Mouse (Mus musculus) frontal cortex, adult (tissue): ENCODE results near the gene Tle6.

ENCODE experiments used
- ATAC-seq: cut with Nextera tagmentation; 2 replicates; pipeline ENCODE4 v1.9.2; 2017; ENCODE audit warnings: mild to moderate bottlenecking, moderate library complexity, mixed read lengths; ENCODE audit not compliant: low TSS enrichment

The Tle6 gene

DNA sequence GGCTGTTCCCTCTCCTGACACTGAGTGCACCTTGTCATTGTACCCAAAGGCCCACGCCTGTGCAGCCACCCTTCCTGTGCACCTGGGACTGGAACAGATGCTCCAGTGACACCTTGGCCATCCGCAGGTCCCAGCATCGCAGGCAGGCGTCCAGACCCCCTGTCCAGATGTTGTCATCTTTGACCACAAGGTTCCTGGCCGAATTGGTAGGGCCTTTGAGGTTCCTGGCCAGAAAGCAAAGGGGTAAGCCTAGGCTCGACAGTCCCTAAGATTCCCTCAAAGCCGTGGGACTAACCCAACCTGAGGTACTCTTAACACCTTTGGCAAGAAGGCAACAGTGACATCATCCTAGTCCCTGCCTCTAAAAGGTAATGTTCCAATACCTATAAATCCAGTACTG is 8.2 kb downstream of the Tle6 start:
- ATAC-seq: no peak

DNA sequence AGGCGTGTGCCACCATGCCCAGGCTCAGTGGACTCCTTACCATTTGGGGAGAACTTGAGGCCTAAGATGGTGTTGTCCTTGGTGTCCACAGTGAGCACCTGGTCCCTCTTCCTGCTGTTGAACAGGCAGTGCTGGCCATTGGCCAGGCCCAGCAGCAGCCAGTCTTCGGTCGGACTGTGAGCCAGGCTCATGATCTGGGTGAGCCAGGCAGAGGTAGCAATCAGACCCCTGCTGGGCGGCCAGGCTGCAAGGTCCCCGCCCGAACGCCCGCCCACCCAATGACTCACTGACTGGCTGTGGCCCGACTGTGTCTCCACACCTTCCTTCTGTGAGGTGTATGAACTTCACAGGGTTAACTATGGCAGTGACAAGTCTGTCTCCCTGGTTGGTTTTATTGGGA is 9.0 kb downstream of the Tle6 start:
- ATAC-seq: no peak

DNA sequence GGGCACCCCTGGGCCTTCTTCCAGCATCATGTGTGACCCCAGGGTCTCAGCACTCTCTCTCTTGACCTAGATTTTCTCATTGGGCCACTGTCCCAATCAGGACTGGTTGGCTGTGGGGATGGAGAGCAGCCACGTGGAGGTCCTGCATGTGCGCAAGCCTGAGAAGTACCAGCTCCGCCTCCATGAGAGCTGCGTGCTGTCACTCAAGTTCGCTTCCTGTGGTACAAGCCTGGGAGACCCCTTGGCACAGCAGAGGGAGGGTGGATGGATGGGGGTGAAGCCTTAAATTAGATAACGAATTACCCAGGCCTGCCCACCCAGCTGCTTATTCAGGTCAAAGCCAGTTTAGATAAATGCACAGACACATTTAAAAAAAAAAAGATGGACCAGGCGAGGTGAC is 12.1 kb downstream of the Tle6 start:
- ATAC-seq: no peak

DNA sequence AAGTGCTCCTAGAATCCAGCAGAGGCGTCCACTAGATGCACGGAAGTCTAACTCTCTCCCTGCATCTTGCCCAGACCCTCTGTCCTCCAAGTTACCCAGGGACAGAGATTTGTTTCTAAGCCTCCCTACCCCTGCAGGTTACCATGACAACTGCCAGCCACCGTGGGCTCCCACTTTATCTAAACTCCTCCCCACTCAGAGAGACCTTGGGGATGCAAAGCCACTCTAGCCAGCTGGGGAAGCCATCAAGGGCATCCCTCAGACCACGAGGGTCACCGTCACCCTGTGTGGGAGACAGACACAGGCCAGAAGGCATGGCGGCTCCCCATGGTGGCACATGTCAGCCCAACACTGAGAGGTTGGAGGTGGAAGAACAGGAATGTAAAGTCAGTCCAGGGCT is 17.5 kb downstream of the Tle6 start:
- ATAC-seq: no peak

DNA sequence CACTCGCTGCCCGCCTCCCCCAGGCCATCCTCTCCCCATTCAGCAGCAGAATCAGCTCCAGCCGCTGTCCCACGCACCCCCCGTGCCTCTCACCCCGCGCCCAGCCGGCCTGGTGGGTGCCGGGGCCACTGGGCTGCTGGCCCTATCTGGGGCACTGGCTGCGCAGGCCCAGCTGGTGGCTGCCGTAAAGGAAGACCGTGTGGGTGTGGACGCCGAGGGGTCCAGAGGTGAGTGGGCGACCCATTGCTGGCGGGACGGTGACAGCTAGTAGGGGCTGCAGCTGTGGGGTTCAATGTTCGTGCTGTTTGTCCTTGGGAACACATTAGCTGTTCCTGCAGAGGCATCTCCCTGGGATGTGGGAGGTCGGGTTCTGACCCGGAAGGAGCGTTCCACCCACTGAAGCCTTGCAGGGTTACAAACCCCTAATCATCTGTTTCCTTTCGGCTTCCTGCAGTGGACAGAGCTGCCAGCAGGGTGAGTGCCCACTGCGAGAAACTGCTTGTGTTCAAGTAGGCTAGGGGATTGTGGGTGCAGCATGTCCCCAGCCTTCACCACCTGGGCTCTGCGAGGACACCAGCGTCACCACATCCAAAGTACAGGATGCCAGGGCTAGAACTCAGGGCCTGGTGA is 20.3 kb downstream of the Tle6 start:
- ATAC-seq: no peak

DNA sequence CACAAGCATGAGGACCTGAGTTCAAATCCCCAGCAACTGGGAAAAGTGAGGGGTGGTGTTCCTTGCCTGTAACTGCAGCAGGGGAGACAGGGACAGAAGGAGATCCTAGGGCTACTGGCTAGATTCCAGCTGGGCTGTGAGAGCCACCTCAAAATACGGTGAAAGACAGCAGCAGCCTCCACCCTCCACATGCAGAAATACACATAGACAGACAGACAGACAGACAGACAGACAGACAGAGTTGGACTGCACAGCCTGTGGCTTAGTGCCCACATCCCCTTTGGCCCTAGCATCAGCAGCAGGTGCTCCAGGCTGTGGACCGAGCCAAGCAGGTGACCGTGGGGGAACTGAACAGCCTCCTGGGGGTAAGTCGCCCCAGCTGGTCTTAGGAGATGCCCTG is 20.9 kb downstream of the Tle6 start:
- ATAC-seq: no peak

DNA sequence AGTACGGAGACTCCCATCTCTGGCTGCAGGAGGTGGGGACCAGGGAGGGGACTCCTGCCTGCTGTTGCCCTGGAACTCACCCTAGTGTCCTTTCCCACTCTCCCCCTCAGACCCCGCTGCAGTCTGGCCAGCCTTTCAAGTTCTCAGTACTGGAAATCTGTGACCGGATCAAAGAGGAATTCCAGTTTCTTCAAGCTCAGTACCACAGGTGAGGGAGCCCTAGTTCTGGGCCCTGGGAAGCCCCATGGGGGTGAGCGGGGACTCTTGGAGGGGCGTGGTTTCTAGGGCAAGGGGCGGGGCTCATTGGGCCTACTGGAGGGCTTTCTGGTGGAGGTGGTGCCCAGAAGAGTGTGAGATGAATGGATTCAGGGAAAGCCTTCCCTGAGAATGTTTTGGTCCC is 25.2 kb downstream of the Tle6 start:
- no peak for ATAC-seq

DNA sequence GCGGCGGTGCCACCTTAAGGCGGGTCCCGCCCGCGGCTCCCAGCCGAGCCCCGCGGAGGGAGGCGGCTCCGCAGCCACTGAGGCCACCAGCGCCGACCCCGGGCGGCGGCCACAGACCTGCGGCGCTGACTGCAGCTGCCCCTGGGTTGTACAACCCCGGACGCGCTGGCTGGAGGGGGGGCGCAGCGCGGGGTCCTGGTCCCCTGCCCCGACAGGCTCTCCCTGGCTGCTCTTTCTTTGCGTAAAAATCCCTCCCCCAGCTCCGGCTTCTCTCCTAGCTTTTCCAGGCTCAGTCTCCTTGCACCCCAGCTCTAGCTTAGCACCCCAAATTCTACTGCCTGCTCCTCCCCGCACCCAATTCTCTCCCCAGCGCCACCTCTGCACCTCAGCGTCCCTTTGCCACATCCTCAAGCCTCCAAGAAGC is 25.7 kb downstream of the Tle6 start:
- ATAC-seq: no peak; the same call in 1 of the 2 replicates

DNA sequence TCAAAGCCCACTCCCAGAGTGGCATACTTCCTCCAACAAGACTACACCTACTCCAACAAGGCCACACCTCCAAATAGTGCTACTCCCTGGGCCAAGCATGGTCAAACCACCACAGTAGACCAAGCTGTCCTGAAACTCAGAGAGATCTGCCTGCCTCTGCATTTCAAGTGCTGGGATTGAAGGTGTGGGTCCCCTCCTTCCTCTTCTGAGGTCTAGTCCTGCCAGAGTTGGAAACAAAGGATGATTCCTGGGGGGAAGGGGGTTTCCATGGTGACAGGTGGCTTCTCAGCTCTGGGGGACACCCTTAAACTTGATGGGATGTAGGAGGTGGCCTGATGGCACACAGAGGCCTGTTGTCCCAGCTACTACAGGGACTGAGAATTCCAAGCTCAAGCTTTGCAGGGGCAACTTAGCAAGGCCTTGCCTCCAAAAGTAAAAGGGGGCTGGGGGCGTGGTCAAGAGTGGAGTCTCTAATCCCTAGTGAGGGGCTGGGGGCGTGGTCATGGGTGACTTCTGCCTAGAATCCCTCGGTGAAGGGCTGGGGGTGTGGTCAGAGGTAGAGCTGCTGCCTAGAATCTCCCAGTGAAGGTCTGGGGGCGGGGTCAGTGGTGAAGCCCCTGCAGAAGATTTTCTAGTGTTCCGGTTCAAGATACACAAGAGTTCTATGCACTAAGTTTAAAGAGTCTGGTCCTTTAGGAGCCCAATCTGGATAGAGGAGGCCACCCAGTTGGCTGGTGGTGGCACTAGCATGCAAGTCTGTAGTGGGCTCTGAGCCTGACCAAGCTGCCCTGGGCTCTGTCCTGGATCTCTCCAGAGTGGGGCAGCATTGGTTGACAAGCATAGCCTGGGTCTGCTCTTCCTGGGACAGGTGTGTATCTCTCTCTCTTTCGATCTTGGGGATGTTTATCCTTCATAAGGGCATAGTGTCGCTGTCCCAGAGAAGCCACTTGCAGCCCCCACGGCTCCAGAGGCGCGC is 26.5 kb downstream of the Tle6 start, which contains the start of gene Tle2:
Gene Tle2, plus strand, starts transcription at position 481 of the 976 bp plus-strand sequence.
- no peak for ATAC-seq

DNA sequence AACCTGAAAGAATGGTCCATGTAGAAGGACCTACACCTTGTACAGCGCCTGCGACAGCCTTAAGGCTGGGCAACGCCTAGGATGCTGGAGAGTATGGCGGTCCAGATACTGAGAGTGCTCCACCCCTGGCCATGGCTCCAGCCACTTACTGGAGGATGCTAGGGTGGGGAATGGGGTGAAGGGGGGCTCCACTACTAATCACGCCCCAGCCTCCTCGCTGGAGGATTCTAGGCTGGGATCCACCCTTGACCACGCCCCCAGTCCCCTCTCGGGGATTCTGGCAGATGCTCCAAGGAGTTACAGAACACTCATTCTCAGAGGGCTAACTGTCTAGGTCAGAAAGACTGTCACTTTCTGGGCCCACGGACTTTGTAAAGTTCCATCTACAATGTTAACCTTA is 27.9 kb downstream of the Tle6 start:
- no peak for ATAC-seq

DNA sequence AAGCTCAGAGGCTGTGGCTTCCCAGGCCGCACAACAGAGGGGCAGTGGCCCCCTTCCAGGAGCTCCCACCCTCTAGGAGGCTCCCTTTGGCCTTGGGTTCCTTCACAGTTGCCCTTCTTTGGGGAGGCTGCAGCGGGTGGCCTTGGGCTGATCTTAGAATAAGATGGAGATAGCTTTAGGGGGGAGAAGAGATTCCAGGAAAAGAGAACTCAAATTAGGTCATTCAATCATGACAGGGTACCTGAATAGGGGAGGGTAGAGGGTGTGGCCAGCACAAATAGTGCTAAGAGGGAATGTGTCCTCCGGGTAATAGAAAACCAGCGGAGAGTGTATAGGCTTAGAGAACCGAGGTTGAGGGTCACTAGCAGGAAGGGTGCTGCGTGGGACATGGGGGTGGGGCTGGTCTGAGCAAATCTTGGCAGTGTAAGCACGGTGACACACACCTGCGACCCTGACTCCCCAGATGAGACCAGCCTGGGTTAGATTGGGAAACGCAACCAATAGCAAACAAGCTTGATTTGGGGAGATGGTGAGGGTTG is 28.7 kb downstream of the Tle6 start:
- no peak for ATAC-seq

DNA sequence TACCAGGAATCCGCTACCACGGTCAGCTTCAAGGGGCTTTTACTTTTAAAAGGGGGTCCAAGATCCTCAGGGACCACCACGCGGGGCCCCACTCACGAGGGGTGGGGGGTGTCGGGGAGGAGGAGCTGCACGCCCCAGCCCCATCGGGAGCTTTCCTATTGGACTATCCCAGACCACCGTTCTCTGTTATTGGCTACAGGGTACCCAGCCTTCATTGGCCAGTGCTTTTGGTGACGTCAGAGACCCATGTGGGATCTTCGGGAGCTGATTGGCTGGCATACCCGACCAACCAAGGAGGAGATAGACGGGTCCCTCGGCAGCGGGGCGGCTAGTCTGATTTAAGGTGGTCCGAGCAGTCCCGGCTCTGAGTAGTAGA is 29.4 kb downstream of the Tle6 start:
- peak; percentile 87 for ATAC-seq

DNA sequence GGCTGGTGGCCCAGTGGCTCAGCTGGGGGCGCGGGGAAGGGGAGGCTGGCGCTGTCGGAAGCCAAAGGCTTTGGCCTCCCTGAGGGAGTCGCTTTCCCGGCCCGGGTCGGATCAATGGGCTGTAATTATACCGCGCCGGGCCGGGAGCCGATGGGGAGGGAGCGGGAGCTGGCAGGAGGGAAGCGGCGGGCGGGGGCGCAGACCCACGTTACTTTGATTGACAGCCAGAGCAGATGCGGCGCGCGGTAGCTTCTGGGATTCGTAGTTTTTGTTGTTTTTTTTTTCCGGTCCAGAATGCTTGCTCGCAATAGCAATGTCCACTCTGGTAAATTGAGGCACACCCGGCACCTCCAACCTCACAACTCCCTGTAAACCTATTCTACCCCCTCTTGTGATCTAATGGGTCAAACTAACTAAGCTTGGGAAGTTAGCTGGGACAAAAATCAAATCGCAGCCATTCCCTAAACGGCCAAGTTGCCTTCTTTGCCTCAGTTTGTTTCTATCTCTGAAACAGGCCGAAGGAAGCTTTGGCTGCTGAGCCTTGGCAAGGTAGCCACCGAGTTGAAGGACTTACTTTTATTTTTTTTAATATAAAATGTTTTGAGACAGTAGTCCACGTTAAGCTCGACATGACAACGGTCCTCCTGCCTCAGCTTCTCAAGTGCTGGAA is 29.9 kb downstream of the Tle6 start:
- peak; percentile 58 for ATAC-seq

DNA sequence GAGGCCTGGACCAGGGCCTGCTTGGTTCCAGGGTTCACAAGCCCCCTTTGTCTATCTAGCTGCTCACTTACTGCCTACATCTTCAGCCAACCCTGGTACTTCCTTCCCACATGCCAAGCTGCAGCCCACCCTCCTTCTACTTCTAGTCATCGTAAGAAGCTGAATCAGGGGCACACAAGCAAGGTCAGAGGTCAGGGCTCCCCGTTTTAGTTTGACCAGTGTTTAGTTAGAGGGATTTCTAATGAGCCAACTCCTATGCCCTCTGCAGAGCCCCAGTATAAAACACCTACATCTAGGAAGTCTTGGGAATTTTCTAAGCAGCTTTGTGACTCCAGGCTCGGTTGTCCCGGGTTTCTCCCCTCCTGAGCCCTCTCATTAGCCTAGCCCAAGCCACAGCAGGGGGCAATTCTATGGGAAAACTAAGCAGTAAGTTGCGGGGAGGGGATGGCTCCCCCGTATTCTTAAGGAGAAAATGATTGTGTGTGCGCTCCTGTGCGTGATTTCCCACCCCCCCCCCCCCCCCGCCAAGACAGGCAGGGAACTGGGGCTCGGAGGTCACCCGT is 30.6 kb downstream of the Tle6 start:
- ATAC-seq: no peak

DNA sequence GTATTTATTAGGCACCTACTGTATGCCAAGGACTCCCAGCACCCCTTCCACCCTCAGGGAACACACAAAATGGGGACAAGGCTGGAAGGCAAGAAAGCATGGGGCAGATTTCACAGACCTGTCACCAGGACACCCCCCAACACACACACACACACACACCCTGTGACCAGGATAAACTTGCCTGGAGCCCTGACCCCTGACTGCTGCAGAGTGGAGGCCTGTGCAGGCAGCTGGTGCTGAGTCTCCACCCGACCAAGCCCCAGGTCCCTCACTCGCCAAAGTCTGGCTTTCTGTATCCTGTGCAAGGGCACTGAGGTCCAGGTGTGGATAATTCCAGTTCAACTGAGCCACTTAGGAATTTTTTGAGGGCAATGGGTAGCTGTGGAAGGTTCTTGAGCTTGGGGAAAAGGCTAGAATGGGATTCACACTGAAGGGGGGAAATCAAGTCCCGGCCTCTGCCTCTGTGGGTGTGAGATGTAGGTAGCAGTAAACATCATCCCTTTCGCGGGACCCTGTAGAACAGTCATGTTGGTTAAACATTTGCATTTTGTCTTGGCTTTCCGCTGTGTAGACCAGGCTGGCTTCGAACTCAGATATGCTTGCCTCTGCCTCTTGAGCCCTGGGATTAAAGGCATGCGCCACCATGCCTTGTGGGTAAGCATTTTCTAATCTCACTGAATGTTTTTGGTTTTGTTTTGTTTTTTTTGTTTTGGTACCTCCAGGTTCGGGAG is 31.2 kb downstream of the Tle6 start:
- no peak for ATAC-seq

DNA sequence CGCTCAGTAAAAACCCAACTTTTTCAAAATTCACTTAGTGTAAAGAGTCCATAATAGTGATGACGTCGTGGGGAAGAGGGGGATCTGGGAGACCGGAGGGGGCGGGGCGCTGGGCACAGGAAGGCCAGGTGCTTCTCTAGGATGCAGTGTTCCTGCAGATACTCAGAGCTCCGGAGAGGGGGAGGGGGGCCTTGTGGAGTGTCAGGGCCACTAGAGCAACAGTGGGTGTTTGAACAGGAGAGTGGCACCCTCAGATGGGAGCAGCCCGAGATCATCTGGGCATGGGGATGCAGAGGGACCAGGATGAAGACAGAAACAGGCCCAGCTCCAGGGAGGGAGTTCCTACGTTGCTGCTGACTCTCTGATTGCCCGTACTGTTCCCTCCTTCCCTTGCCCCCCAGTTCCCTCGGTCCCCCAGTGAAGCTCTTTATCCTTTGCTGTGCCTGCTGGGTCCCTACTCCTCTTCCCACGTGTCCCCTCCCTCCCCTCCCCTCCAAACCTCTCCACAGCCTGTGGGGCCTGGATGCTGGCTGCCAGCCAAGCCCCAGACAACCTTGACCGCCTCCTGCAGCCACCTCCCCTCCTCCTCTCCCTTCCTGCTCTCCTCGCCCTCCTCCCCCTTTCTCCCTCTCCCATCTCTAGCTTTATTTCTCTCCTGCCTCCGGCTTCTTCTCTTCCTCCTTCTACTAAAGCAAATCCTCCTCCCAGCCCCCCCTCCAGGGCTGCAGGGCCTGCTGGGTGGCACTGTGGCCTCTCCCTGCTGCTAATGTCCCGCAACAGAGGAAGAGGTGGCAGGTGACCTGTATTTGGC is 32.3 kb downstream of the Tle6 start:
- no peak for ATAC-seq

DNA sequence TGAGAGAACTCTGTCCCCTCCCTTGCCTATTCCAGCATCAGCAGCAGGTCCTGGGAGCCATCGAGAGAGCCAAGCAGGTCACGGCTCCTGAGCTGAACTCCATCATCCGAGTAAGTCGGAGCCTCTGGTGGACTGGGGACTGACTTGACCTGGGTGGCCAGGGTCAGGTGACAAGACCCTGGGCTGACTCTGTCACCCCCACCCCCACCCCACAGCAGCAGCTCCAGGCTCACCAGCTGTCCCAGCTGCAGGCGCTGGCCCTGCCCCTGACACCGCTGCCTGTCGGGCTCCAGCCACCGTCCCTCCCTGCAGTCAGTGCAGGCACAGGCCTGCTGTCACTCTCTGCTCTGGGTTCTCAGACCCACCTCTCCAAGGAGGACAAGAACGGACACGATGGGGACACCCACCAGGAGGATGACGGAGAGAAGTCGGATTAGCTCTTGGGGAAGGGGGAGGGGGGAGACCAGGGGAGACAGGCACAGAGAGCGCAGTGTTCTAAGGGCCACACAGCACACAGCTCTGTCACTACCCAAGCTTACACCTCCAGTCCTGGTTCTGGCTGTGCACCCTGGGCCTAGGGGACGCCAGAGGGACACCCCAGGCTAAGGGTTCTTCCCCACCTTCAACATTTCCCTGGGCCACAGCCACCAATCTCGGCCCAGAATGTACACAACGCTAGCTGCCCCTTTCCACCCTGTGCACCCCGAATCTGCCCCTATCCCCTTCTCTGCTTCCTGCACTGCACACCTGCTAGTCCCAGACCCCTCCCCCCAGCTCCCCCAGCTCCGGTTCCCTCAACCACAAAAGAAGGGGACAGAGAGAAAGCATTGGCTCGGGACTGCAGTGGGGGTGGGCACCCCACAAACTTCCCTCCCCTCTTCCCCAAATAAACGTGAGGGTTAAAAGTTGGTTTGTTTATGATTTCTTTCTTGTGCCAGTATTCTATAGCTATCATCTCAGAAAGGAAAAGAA is 35.3 kb downstream of the Tle6 start:
- no peak for ATAC-seq

DNA sequence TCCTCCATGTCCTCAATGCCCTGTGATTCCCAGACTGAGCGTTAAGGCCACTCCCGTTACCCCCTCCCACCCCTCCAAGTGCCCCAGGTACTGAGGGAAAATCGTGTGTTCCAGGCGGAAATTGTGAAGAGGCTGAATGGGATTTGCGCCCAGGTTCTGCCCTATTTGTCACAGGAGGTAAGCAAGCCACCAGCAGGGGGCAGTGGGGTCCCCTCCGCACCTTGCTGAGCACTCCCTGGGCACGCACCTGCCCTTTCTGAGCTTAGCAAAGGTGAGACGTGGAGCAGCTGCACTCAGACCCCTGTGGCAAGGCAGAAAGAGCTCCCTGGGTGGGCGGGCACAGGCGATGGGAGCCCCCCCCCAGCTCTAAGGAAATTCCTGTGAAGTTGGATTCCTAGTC is 36.1 kb downstream of the Tle6 start:
- ATAC-seq: no peak

DNA sequence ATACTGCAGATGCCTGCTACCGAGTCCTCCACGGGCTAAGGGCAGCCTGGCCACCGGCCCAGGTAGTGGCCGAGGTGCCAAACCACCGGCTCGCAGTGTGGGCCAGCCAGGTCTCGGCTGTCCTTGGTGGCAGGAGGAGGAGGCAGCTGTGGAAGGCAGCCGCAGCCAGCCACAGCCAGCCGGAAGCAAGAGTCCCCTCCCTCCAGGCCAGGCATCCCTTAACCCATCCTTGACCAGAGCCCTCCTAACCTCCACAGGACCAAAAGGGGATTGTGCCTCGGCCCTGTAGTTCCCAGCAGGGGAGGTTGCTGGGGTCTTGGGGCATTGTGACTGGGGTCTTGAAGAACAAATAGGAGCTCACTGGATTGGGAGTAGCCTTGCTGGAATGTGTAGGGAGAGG is 36.7 kb downstream of the Tle6 start:
- no peak for ATAC-seq
